Mouse (Mus musculus) hindbrain, embryonic 12.5 days (tissue): ENCODE measurements around the gene Tlr11. TPM values are rescaled to one million over a fixed set of nuclear protein-coding genes. Genes with fewer than 3 reads are reported as not detected.

Source experiments
- ATAC-seq: fragments of 200-750 bp; cut with Nextera tagmentation; 2 replicates; pipeline ENCODE4 v1.8.0; 2017; ENCODE audit warnings: moderate TSS enrichment; ENCODE audit not compliant: low FRiP score
- H3K27ac ChIP-seq: fragments of 300-500 bp; sonication (generic); 2 replicates; pipeline ENCODE4 v1.5.1; 2016; ENCODE audit warnings: mild to moderate bottlenecking
- H3K27me3 ChIP-seq: fragments of 300-500 bp; sonication (generic); 2 replicates; pipeline ENCODE4 v1.6.1; 2016; ENCODE audit warnings: mild to moderate bottlenecking
- H3K36me3 ChIP-seq: fragments of 300-500 bp; sonication (generic); 2 replicates; pipeline ENCODE4 v1.6.1; 2016; ENCODE audit warnings: mild to moderate bottlenecking
- H3K4me1 ChIP-seq: fragments of 300-500 bp; sonication (generic); 2 replicates; pipeline ENCODE4 v1.6.1; 2016
- H3K4me2 ChIP-seq: fragments of 300-500 bp; sonication (generic); replicated peaks from 2 replicates; pipeline ENCODE4 v1.6.1; 2016; ENCODE audit warnings: mild to moderate bottlenecking
- H3K4me3 ChIP-seq: fragments of 300-500 bp; sonication (generic); 2 replicates; pipeline ENCODE4 v1.5.1; 2016; ENCODE audit warnings: mild to moderate bottlenecking
- H3K9ac ChIP-seq: fragments of 300-500 bp; sonication (generic); 2 replicates; pipeline ENCODE4 v1.6.1; 2016; ENCODE audit warnings: mild to moderate bottlenecking, moderate library complexity
- H3K9me3 ChIP-seq: fragments of 300-500 bp; sonication (generic); replicated peaks from 2 replicates; pipeline ENCODE4 v1.6.1; 2016; ENCODE audit warnings: mild to moderate bottlenecking
- WGBS: fragments of 180-500 bp; shearing (Covaris S2); methylation state at CpG from one replicate; pipeline ENCODE4 v1.1.7; 2016; 5-methylcytosine and 5-hydroxymethylcytosine counted together
- polyA plus RNA-seq: library from polyadenylated mRNA; unstranded; fragments of >200 nt; fragmentation: Nextera tagmentation; extraction: Ambion mirVana; gene quantifications from 2 replicates; pipeline ENCODE4 v1.2.1, GENCODE M21; 2016

Gene Tlr11
- polyA plus RNA-seq, result not detected in 2 replicates

DNA sequence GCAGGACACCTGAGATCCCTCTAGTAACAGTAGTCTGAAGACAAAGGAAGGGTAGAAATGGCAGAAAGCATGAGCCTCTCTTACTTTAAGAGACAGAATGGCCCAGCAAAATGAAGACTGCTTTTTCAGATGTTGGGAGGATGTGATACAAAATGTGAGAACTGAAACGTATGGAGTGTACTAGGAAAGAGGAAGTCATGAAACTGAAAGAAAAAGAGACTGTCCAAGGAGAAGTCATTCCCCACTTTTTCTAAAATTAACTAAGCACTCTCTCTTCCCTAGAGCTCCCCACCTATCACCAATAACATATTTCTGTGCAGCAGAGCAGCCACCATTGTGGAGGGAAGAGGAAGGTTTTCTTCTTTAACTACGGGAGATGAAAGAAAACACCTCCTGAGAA lies at the start of gene Tlr11:
Gene Tlr11, plus strand, starts transcription at position 322 of the 400 bp plus-strand sequence.
- Histone ChIP-seq H3K4me1 (no peaks in the 10 kb centered on the region), H3K9me3 (no peaks in the 10 kb centered on the region), H3K4me3 (no peak within 1 kb of the TSS), H3K36me3 (no peaks in the 10 kb centered on the region), H3K27ac (no peak within 1 kb of the TSS), H3K27me3 (no peaks in the 10 kb centered on the region), H3K9ac (no peak within 1 kb of the TSS), H3K4me2 (no peak within 1 kb of the TSS)
- 96% methylated on average over 2 of the region's 2 CpGs for WGBS
- ATAC-seq, result no peak

DNA sequence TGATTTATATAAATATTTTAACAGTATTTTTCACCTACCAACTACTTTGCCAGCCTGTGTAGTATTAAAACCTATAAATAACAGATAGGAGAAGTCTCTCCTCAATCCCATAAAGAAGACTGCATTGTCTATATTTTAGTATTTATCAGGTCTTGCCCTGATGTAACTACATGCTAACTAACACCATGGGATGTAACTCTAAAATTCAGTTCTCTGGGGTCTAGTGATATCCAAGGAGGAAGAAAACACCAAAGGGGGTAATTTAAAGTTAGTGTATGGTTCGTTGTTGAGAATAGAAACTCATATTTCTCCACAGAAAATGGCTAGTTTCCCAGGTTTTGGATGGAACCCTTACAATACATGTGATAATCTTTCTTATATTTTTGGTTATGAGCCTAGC lies 31.1 kb upstream of the Tlr11 start, which contains the start of gene Olfr734:
Gene Olfr734, minus strand, starts transcription at position 101 of the 400 bp plus-strand sequence.
- Histone ChIP-seq H3K9ac (no peak within 1 kb of the TSS), H3K27ac (no peak within 1 kb of the TSS), H3K4me1 (no peaks in the 10 kb centered on the region), H3K36me3 (no peaks in the 10 kb centered on the region), H3K9me3 (no peaks in the 10 kb centered on the region), H3K4me2 (no peak within 1 kb of the TSS), H3K27me3 (no peaks in the 10 kb centered on the region), H3K4me3 (no peak within 1 kb of the TSS)
- WGBS, result 80% methylated on average over 1 of the region's 1 CpGs
- ATAC-seq, result no peak

DNA sequence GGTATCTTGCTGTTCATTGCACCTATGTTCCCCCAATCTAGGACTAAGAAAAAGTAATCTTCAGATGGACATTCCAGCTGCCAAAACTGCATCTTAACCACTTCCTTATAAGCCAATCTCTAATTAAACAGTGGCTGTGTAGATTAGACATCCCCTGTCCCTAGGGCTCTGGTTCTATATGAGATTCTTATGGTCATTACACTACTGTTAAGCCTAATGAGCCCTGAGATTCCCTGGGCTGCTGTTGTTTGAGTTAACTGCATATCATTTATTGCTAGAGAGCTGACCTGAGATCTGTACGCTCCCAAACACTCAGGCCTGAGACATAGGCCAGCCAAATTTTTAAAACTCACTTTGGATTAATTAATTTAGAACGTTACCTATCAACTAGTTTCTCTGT lies 8.9 kb upstream of the Tlr11 start, which contains the start of gene Olfr735:
Gene Olfr735, minus strand, starts transcription at position 77 of the 400 bp plus-strand sequence.
- WGBS, result 91% methylated on average over 2 of the region's 2 CpGs
- Histone ChIP-seq H3K9me3 (no peaks in the 10 kb centered on the region), H3K4me3 (no peak within 1 kb of the TSS), H3K27ac (no peak within 1 kb of the TSS), H3K4me1 (no peaks in the 10 kb centered on the region), H3K4me2 (no peak within 1 kb of the TSS), H3K9ac (no peak within 1 kb of the TSS), H3K36me3 (no peaks in the 10 kb centered on the region), H3K27me3 (no peaks in the 10 kb centered on the region)
- no peak for ATAC-seq

DNA sequence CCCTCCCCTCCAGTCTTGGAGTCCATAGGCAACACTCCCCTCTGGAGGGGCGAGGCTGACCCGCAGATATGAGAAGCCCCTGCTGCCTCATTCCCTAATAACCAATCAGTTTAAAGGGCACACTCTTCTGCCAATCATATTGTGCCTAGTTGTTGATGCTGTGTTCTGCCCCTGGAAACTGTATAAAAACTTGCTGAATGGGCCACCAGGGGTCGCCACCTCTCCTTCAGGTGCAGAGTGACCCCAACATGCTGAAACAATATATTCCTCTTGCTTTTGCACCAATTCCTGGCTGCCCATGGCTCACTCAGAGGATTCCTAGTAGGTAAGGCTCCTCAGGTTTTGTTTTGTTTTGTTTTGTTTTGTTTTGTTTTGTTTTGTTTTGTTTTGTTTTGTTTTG lies 5.3 kb upstream of the Tlr11 start:
- Histone ChIP-seq H3K4me2 (no peak overlapping the region), H3K27ac (no peak overlapping the region), H3K27me3 (no peaks in the 10 kb centered on the region), H3K9me3 (no peaks in the 10 kb centered on the region), H3K9ac (no peak overlapping the region), H3K36me3 (no peaks in the 10 kb centered on the region), H3K4me1 (no peaks in the 10 kb centered on the region), H3K4me3 (no peak overlapping the region)
- 46% methylated on average over 3 of the region's 3 CpGs for WGBS
- ATAC-seq, result no peak

DNA sequence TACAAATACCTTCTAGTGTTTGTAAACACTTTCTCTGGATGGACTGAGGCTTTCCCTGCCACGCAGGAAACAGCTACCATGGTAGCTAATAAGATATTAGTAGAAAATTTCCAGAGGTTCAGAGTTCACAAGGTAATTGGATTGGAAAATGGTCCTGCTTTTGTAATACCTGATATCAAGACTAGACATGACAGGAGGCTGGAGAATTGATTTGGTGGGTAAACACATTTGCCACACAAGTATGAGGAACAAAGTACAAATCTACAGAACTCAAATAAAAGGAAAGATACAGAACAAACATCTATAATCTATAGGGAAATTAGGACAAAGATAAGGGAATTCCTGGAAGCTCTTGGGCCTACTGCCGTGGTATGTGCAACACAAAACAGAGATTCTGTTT lies 989 bp upstream of the Tlr11 start:
- Histone ChIP-seq H3K4me3 (no peak overlapping the region), H3K4me1 (no peaks in the 10 kb centered on the region), H3K9me3 (no peaks in the 10 kb centered on the region), H3K4me2 (no peak overlapping the region), H3K27ac (no peak overlapping the region), H3K9ac (no peak overlapping the region), H3K36me3 (no peaks in the 10 kb centered on the region), H3K27me3 (no peaks in the 10 kb centered on the region)
- ATAC-seq, result no peak
- WGBS, result 85% methylated on average over 2 of the region's 2 CpGs

DNA sequence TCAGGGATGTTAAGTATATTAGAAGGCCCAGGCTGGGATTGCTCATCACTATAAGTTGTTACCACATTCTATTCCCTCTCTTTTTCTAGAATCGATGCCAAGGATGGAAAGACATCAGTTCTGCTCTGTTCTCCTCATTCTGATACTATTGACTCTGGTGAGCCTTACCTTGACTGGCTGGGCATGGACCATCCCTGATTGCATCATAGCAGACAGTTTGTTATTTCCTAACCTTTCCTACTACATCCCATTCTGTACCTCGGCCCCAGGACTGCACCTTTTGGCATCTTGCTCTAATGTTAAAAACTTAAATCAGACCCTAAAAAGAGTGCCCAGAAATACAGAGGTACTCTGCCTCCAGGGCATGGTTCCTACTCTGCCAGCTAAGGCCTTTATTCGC lies 2.8 kb downstream of the Tlr11 start:
- Histone ChIP-seq H3K4me1 (no peaks in the 10 kb centered on the region), H3K36me3 (no peaks in the 10 kb centered on the region), H3K27ac (no peak overlapping the region), H3K9me3 (no peaks in the 10 kb centered on the region), H3K4me2 (no peak overlapping the region), H3K27me3 (no peaks in the 10 kb centered on the region), H3K9ac (no peak overlapping the region), H3K4me3 (no peak overlapping the region)
- 83% methylated on average over 3 of the region's 3 CpGs for WGBS
- no peak for ATAC-seq

DNA sequence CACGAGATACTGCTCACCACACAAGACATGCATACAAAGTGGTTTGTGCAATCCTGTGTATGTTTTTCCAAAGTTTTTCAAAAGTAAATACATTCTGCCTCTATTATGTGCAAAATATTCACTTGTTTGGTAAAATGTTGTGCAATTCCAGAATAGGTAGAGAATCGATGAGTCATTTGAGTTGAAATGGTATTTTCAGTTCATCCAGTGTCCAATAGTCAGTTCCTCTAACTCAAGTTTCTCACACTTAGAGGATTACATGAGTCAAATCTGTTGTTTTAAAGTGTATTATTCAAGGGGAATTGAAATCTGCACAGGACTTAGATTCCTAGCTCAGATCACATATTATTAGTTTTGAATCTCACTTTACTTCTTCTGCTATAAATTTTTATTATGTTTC lies 5.8 kb downstream of the Tlr11 start:
- no peak overlapping the region for H3K27ac ChIP-seq
- H3K27me3 ChIP-seq, result no peaks in the 10 kb centered on the region
- H3K36me3 ChIP-seq, result no peaks in the 10 kb centered on the region
- no peak overlapping the region for H3K9ac ChIP-seq
- no peak for ATAC-seq
- H3K4me1 ChIP-seq, result no peaks in the 10 kb centered on the region
- H3K9me3 ChIP-seq, result no peaks in the 10 kb centered on the region; the same call in 1 of the 2 replicates
- H3K4me3 ChIP-seq, result no peak overlapping the region
- 87% methylated on average over 2 of the region's 2 CpGs for WGBS
- no peak overlapping the region for H3K4me2 ChIP-seq

DNA sequence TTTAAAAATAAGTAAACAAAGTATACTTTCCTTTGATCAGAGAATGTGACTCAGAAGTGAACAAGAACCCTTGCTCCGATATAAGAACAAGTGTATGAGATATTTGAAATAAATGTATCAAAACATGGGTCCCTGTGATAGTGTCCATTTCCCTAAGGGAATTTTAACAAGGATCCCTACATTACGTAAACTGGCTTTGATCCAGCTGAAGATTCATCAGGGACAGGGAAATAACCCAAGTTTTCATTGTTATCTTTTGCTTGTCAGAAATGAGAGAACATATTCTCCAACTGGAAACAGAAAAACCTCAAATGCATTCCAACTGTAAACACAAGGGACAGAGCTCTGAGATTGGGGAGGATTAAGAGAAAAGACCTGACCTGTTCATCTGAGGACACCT lies 23.1 kb downstream of the Tlr11 start, which contains the start of gene Olfr736:
Gene Olfr736, plus strand, starts transcription at position 301 of the 400 bp plus-strand sequence.
- no peak within 1 kb of the TSS for H3K4me2 ChIP-seq
- 100% methylated on average over 2 of the region's 2 CpGs for WGBS
- no peak within 1 kb of the TSS for H3K27ac ChIP-seq
- no peaks in the 10 kb centered on the region; the same call in 1 of the 2 replicates for H3K9me3 ChIP-seq
- ATAC-seq, result no peak
- H3K4me3 ChIP-seq, result no peak within 1 kb of the TSS
- H3K36me3 ChIP-seq, result no peaks in the 10 kb centered on the region
- no peaks in the 10 kb centered on the region for H3K4me1 ChIP-seq
- H3K27me3 ChIP-seq, result no peaks in the 10 kb centered on the region
- H3K9ac ChIP-seq, result no peak within 1 kb of the TSS

DNA sequence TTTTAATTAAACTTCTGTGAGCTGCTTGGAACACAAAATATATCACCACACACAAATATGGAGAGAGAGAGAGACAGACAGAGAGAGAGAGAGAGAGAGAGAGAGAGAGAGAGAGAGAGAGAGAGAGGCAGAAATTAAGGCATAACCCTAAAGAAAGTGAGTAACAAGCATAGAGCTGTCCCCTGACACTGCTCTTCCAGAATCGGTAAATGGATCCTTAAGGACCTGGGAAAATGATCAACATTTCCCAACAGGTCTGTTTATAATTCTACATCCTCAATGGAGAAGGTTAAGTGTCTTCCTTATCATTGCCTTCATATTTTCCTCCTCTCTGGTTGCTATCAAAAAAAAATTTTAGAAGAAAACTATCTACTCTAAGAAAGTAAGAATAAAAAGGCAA lies 49.6 kb downstream of the Tlr11 start, which contains the start of gene Olfr738:
Gene Olfr738, plus strand, starts transcription at position 301 of the 400 bp plus-strand sequence.
- Histone ChIP-seq H3K4me3 (no peak within 1 kb of the TSS), H3K27me3 (no peaks in the 10 kb centered on the region), H3K4me1 (no peaks in the 10 kb centered on the region), H3K27ac (no peak within 1 kb of the TSS), H3K9ac (no peak within 1 kb of the TSS), H3K4me2 (no peak within 1 kb of the TSS), H3K9me3 (no peaks in the 10 kb centered on the region), H3K36me3 (no peaks in the 10 kb centered on the region)
- WGBS, result 94% methylated on average over 1 of the region's 1 CpGs
- no peak for ATAC-seq

Other genes starting within 250 kb of the Tlr11 start
- gene Olfr727, start 234.7 kb upstream of the Tlr11 start, polyA plus RNA-seq, result not detected in 2 replicates
- gene Olfr728, start 215.2 kb upstream of the Tlr11 start, polyA plus RNA-seq, result not detected in 2 replicates
- not detected in 2 replicates for gene Olfr729, start 205.0 kb upstream of the Tlr11 start, polyA plus RNA-seq
- not detected in 2 replicates for gene Olfr730, start 169.7 kb upstream of the Tlr11 start, polyA plus RNA-seq
- not detected in 2 replicates for gene Olfr731, start 116.0 kb upstream of the Tlr11 start, polyA plus RNA-seq
- gene Olfr732, start 73.7 kb upstream of the Tlr11 start, polyA plus RNA-seq, result not detected in 2 replicates
- not detected in 2 replicates for gene Olfr733, start 56.4 kb upstream of the Tlr11 start, polyA plus RNA-seq
- not detected in 2 replicates for gene Olfr734, start 31.2 kb upstream of the Tlr11 start, polyA plus RNA-seq
- gene Olfr735, start 9.0 kb upstream of the Tlr11 start, polyA plus RNA-seq, result not detected in 2 replicates
- not detected in 2 replicates for gene Olfr736, start 23.2 kb downstream of the Tlr11 start, polyA plus RNA-seq
- gene Olfr738, start 49.7 kb downstream of the Tlr11 start, polyA plus RNA-seq, result not detected in 2 replicates
- not detected in 2 replicates for gene Olfr739, start 60.7 kb downstream of the Tlr11 start, polyA plus RNA-seq
- not detected in 2 replicates for gene Olfr740, start 87.6 kb downstream of the Tlr11 start, polyA plus RNA-seq
- not detected in 2 replicates for gene Olfr741, start 114.8 kb downstream of the Tlr11 start, polyA plus RNA-seq
- gene Olfr742, start 145.7 kb downstream of the Tlr11 start, polyA plus RNA-seq, result not detected in 2 replicates
- not detected in 2 replicates for gene Olfr743, start 163.9 kb downstream of the Tlr11 start, polyA plus RNA-seq